Mouse (Mus musculus): ENCODE results near the gene Ugt1a6a.
"Not testable (repeated sequence)": the region's sequence is repeated elsewhere in the genome, so short reads cannot be mapped to it uniquely, and the experiment has no call there.

The Ugt1a6a gene

DNA sequence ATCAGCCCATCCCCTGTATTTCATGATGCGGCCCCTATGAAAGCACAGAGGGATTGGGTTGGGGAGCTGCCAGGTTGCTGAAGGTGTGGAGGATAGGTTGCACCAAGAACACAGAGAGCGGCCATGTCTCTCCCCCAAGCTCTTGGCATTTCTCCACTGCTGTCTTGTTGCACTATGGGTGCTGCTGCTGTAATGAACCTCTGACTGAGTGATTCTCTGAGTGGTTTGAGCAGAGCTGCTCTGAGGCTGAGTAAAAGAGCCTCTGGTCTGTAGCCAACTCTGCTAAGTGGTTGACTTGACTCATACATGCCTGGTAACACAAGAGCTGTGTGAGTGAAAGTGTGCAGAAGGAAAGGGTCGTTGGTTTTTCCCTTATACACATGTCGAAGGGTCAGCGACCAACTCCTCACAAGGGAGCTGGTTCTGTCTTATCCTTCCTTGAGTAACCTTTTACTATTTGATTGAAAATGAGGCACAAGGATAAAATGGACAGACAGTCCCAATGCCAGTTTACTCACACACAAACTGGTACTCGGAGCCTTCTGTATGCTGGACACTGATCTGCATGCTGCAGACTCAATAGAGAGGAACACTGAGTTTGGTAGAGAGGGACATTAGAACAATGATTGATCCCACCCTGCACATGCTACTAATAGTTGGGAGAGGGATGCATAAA is 758 bp downstream of the Ugt1a6a start:
- DNase-seq (ENCODE audit: low spot score in 2 of 2): not testable (repeated sequence)

DNA sequence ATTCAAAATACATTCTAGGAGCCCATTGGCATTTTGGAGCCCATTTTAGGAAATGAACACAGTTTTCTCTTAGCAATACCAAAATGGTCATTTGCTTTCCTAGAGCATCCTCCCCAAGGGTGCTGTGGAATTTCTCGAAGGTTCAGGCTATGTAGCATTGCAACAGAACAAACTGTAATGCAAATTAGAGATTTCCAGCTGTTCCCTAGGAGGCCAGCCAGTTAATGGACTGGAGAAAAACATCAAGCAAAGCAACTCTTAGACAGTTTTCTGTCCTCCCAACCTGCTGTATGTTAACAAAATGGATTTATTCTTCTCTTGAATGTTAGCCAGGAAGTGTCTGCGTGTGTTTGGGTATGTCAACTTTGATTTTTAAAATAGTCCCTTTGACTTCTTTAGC is 2.0 kb downstream of the Ugt1a6a start:
- DNase-seq (ENCODE audit: low spot score in 2 of 2): no peak

GRCm38 (mm10) chr1:88137264-88137663 is 2.7 kb downstream of the Ugt1a6a start:
- no peak for DNase-seq (ENCODE audit: low spot score in 2 of 2)

DNA sequence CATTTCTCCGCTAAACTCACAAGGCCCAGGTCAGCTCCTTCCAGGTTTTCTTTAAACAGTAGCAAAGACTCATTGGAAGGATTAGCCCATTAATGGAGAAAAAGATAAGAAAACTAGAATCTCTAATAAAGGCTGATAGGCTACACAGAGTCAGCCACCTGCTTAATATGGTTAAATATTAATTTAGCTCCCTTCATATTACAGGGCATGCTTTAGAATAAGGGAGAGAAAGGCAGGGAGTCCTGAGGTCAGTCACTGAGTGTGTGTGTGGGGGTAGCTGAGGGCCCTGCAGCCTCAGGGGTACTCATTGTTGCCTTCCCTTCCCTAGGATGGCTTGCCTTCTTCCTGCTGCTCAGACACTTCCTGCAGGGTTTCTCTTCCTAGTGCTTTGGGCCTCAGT is 3.5 kb downstream of the Ugt1a6a start:
- DNase-seq (ENCODE audit: low spot score in 2 of 2): no peak

- DNase-seq (ENCODE audit: low spot score in 2 of 2): not testable (repeated sequence)
These were observed 5.9 kb downstream of the Ugt1a6a start for GRCm38 (mm10) chr1:88140492-88140891.

GRCm38 (mm10) chr1:88143966-88144675 is 9.5 kb downstream of the Ugt1a6a start:
- peak in 1 of 2 experiments; percentile 38 for DNase-seq (ENCODE audit: low spot score in 2 of 2)

DNA sequence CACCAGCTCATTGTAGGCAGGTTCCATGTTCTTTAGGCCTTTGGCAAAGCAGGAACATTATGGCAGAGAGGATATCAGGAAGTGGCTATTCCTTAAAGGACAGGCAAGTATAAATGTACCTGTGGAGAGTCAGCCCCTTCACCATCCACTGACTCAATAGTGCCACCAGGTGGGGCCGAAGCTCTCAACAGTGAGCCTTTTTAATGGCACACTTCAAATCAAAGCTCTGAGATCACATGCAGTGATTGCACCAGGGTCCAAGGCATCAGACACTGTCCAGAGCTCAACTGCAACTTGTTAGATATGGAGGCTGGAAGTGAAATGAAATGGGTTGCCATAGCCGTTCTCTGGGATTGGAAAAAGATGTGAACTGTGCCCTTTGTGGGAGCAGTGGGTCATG is 10.7 kb downstream of the Ugt1a6a start:
- DNase-seq (ENCODE audit: low spot score in 2 of 2): not testable (repeated sequence)

GRCm38 (mm10) chr1:88150133-88150532 is 15.5 kb downstream of the Ugt1a6a start:
- not testable (repeated sequence) for DNase-seq (ENCODE audit: low spot score in 2 of 2)

- peak in 1 of 2 experiments; percentile 68 for DNase-seq (ENCODE audit: low spot score in 2 of 2)
These were observed 23.8 kb downstream of the Ugt1a6a start for GRCm38 (mm10) chr1:88158430-88158829.

GRCm38 (mm10) chr1:88165711-88166110 is 31.1 kb downstream of the Ugt1a6a start, which contains the start of gene Ugt1a5:
Ugt1a5 (plus strand) TSS chr1:88166012.
- no peak for DNase-seq (ENCODE audit: low spot score in 2 of 2)

- not testable (repeated sequence) for DNase-seq (ENCODE audit: low spot score in 2 of 2)
These were observed 37.6 kb downstream of the Ugt1a6a start for GRCm38 (mm10) chr1:88172190-88172589.

DNA sequence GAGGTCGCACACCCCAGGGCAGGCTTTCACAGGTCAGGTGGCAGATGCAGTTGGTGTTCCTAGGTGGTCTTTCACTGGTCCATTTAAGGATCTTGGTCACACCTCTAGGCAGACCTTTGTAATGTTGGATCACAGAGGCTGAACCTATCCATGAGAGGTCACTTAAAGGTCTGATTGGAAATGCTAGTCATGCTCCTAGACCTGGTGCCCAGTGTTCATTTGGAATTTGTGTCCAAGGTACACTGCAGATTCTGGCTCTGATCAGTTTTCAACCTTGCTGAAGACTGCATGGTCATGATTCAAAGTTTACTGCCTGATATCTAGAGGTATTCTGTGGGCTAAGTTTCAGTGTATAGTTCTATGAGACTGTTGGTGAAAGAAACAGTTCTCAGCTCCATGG is 45.0 kb downstream of the Ugt1a6a start:
- no peak for DNase-seq (ENCODE audit: low spot score in 2 of 2)

- DNase-seq (ENCODE audit: low spot score in 2 of 2): no peak
These were observed 51.8 kb downstream of the Ugt1a6a start for GRCm38 (mm10) chr1:88186325-88186935.

DNA sequence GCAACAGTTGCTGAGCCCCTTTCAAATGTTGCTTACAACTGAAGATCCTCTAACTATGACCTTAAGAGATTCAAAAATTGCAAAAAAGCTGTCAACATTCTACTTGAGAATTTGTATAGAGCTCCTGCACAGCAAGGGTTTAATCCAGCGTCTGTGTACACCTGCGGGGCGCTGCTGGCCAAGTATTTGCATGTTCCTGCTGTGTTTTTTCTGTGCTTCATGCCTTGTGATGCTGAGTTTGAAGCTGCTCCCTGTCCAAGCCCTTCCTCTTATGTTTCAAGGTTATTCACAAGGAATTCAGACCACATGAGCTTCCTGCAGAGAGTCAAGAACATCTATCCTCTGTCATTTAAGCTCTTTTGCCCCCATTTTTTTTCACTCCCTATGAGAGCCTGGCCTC is 57.5 kb downstream of the Ugt1a6a start:
- DNase-seq (ENCODE audit: low spot score in 2 of 2): no peak

- DNase-seq (ENCODE audit: low spot score in 2 of 2): no peak
These were observed 61.1 kb downstream of the Ugt1a6a start for GRCm38 (mm10) chr1:88195687-88196086.

- no peak for DNase-seq (ENCODE audit: low spot score in 2 of 2)
These were observed 62.8 kb downstream of the Ugt1a6a start for GRCm38 (mm10) chr1:88197443-88197842.

GRCm38 (mm10) chr1:88199996-88200395 is 65.4 kb downstream of the Ugt1a6a start:
- no peak for DNase-seq (ENCODE audit: low spot score in 2 of 2)

GRCm38 (mm10) chr1:88200456-88200855 is 65.8 kb downstream of the Ugt1a6a start, which contains the start of gene Ugt1a2:
Ugt1a2 (plus strand) TSS chr1:88200601.
- DNase-seq (ENCODE audit: low spot score in 2 of 2): no peak

GRCm38 (mm10) chr1:88205294-88205922 is 70.8 kb downstream of the Ugt1a6a start, which contains the start of gene Dnajb3:
Dnajb3 (minus strand) TSS chr1:88205782.
- no peak for DNase-seq (ENCODE audit: low spot score in 2 of 2)

GRCm38 (mm10) chr1:88206843-88207479 is 72.4 kb downstream of the Ugt1a6a start:
- no peak for DNase-seq (ENCODE audit: low spot score in 2 of 2)

DNA sequence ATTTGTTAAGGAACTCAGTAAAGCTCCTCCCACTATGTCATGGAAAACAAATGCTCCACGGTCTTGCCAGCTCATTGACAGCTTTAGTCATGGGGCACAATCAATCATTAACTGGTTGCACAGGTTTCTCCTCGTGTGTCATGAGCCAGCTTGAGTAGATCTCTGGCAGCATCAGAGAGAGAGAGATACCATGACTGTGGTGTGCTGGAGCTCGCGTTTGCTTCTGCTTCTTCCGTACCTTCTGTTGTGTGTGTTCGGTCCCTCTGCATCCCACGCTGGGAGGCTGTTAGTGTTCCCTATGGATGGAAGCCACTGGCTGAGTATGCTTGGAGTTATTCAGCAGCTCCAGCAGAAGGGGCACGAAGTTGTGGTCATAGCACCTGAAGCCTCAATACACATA is 77.2 kb downstream of the Ugt1a6a start, which contains the start of gene Ugt1a1:
Gene Ugt1a1, plus strand, starts transcription at position 148 of the 400 bp plus-strand sequence.
- peak; percentile 66 to 84 for DNase-seq (ENCODE audit: low spot score in 2 of 2)
